Mouse (Mus musculus) left cerebral cortex, postnatal 25 days (tissue): ENCODE measurements around the gene Anapc5. TPM values are rescaled to one million over a fixed set of nuclear protein-coding genes. Genes with fewer than 3 reads are reported as not detected.
A peak's percentile ranks its signal among the peaks of the same experiment; 100 is the strongest.

ENCODE experiments used
- DNase-seq, 2 experiments: peaks; one replicate each; pipeline ENCODE4 v3.0.0; 2022; ENCODE audit warnings: low spot score in 2 of 2, mixed read lengths in 1 of 2
- intact Hi-C: fragments of 180-260 bp; cut with DNase I; formaldehyde crosslinking; loops from one replicate; pipeline ENCODE4 v1.15.1; 2025
- total RNA-seq, 2 experiments: library from RNA; stranded (reverse); gene quantifications; 2 replicates each; pipeline ENCODE4 v1.2.3; 2021

Anapc5 gene
- total RNA-seq, 2 experiments from 2014 or later, result 221 to 225 TPM

GRCm38 (mm10) chr5:122801684-122802083 is 19.5 kb downstream of the Anapc5 start:
- intact Hi-C loops, result no loop called here
- no peak for DNase-seq

- intact Hi-C loops, result no loop called here
- no peak for DNase-seq
Observed at GRCm38 (mm10) chr5:122800345-122801010, 20.7 kb downstream of the Anapc5 start.

- intact Hi-C loops, result no loop called here
- DNase-seq, result no peak
Observed at GRCm38 (mm10) chr5:122799379-122800344, 21.5 kb downstream of the Anapc5 start.

- intact Hi-C loops, result no loop called here
- peak; percentile 82 to 87 for DNase-seq
Observed at GRCm38 (mm10) chr5:122798557-122799378, 22.4 kb downstream of the Anapc5 start.

- intact Hi-C loops, result no loop called here
- no peak for DNase-seq
Observed at GRCm38 (mm10) chr5:122797866-122798265, 23.3 kb downstream of the Anapc5 start.

GRCm38 (mm10) chr5:122788696-122789095 is 32.4 kb downstream of the Anapc5 start:
- DNase-seq, result no peak
- intact Hi-C loops, result no loop called here

GRCm38 (mm10) chr5:122786035-122786819 is 34.9 kb downstream of the Anapc5 start:
- intact Hi-C loops, result loop anchor here (1.0 kb wide), 1 partner anchor 11 kb away; no protein-coding TSS in a partner anchor
- peak in 1 of 2 experiments; percentile 89 for DNase-seq

- peak in 1 of 2 experiments; percentile 46 for DNase-seq
- intact Hi-C loops, result no loop called here
Observed at GRCm38 (mm10) chr5:122783726-122784406, 37.3 kb downstream of the Anapc5 start.

GRCm38 (mm10) chr5:122782066-122782465 is 39.1 kb downstream of the Anapc5 start:
- intact Hi-C loops, result no loop called here

GRCm38 (mm10) chr5:122780791-122781432 is 40.2 kb downstream of the Anapc5 start:
- DNase-seq, result no peak
- intact Hi-C loops, result no loop called here

More at GRCm38 (mm10) chr5:122782066-122782465, 39.1 kb downstream of the Anapc5 start:
- no peak for DNase-seq

GRCm38 (mm10) chr5:122779277-122779834 is 41.8 kb downstream of the Anapc5 start, which contains the start of gene Camkk2:
TSS of gene Camkk2 (minus strand) at chr5:122779409.
- DNase-seq, result peak; percentile 87 to 88
- intact Hi-C loops, result loop anchor here (5.0 kb wide), 1 partner anchor 277 kb away; the partner anchor contains the start of gene Atp2a2

GRCm38 (mm10) chr5:122778231-122779226 is 42.6 kb downstream of the Anapc5 start:
- DNase-seq, result peak; percentile 34 to 76
- intact Hi-C loops, result loop anchor here (5.0 kb wide), 1 partner anchor 276 kb away; the partner anchor contains the start of gene Atp2a2

GRCm38 (mm10) chr5:122777322-122777721 is 43.8 kb downstream of the Anapc5 start:
- DNase-seq, result peak in 1 of 2 experiments; percentile 89
- intact Hi-C loops, result loop anchor here (2.0 to 5.0 kb wide), 2 partner anchors 125 to 275 kb away; partner anchors contain the start of gene Atp2a2

- intact Hi-C loops, result loop anchor here (1.0 to 5.0 kb wide), 3 partner anchors 11 to 273 kb away; partner anchors contain the start of gene Atp2a2
- DNase-seq, result peak in 1 of 2 experiments; percentile 67
Observed at GRCm38 (mm10) chr5:122775646-122776286, 45.4 kb downstream of the Anapc5 start.
